Mouse (Mus musculus) megakaryocyte, embryonic 14.5 days (primary cell): Measurements from ENCODE around the gene Mob2.

ENCODE experiments used
- FLI1 ChIP-seq: IDR thresholded peaks from 2 replicates; pipeline ENCODE4 v1.6.1; 2012; ENCODE audit warnings: low read length, inconsistent platforms, mixed read lengths
- GATA1 ChIP-seq: IDR thresholded peaks from 3 replicates; pipeline ENCODE4 v1.6.1; 2012; ENCODE audit warnings: mixed read lengths, low read length, inconsistent platforms, borderline replicate concordance

- TF ChIP-seq GATA1 = no peak
- no peak for TF ChIP-seq FLI1
Observed at GRCm38 (mm10) chr7:142091848-142092247, 31.0 kb upstream of the Mob2 start.
